Mouse (Mus musculus) stomach, embryonic 16.5 days (tissue): ENCODE measurements around the gene L3mbtl4. TPM values are rescaled to one million over a fixed set of nuclear protein-coding genes. Genes with fewer than 3 reads are reported as not detected.

Experiments
- ATAC-seq: fragments of 200-750 bp; cut with Nextera tagmentation; 2 replicates; pipeline ENCODE4 v1.8.0; 2017; ENCODE audit warnings: moderate number of reproducible peaks, moderate TSS enrichment; ENCODE audit not compliant: insufficient read depth, low FRiP score
- H3K27ac ChIP-seq: fragments of 300-500 bp; sonication (generic); 2 replicates; pipeline ENCODE4 v1.5.1; 2014; ENCODE audit warnings: low read length
- H3K27me3 ChIP-seq: fragments of 300-500 bp; sonication (generic); 2 replicates; pipeline ENCODE4 v1.6.1; 2014; ENCODE audit warnings: low read length, control low read depth, mixed read lengths; ENCODE audit not compliant: control insufficient read depth, insufficient read depth
- H3K36me3 ChIP-seq: fragments of 300-500 bp; sonication (generic); 2 replicates; pipeline ENCODE4 v1.6.1; 2014; ENCODE audit warnings: low read length; ENCODE audit not compliant: control insufficient read depth, insufficient read depth
- H3K4me1 ChIP-seq: fragments of 300-500 bp; sonication (generic); 2 replicates; pipeline ENCODE4 v1.6.1; 2014; ENCODE audit warnings: low read length, control low read depth, mixed read lengths; ENCODE audit not compliant: control insufficient read depth, insufficient read depth
- H3K4me2 ChIP-seq: fragments of 300-500 bp; sonication (generic); 2 replicates; pipeline ENCODE4 v1.6.1; 2014; ENCODE audit warnings: low read depth, low read length, mixed read lengths
- H3K4me3 ChIP-seq: fragments of 300-500 bp; sonication (generic); replicated peaks from 2 replicates; pipeline ENCODE4 v1.5.1; 2014; ENCODE audit warnings: mild to moderate bottlenecking, low read length
- H3K9ac ChIP-seq: fragments of 300-500 bp; sonication (generic); 2 replicates; pipeline ENCODE4 v1.6.1; 2014; ENCODE audit warnings: low read length
- H3K9me3 ChIP-seq: fragments of 300-500 bp; sonication (generic); replicated peaks from 2 replicates; pipeline ENCODE4 v1.6.1; 2016; ENCODE audit warnings: low read length, control low read depth; ENCODE audit not compliant: control insufficient read depth
- WGBS: fragments of 180-500 bp; shearing (Covaris S2); extraction: QIAGEN DNeasy Blood & Tissue Kit; methylation state at CpG from one replicate; pipeline ENCODE4 v1.1.7; 2014; 5-methylcytosine and 5-hydroxymethylcytosine counted together
- polyA plus RNA-seq: library from polyadenylated mRNA; unstranded; fragments of >200 nt; fragmentation: Nextera tagmentation; extraction: Ambion mirVana; gene quantifications from 2 replicates; pipeline ENCODE4 v1.2.1, GENCODE M21; 2015

Gene L3mbtl4
- polyA plus RNA-seq, 1 experiment from 2014 or later, result 0.14 TPM

DNA sequence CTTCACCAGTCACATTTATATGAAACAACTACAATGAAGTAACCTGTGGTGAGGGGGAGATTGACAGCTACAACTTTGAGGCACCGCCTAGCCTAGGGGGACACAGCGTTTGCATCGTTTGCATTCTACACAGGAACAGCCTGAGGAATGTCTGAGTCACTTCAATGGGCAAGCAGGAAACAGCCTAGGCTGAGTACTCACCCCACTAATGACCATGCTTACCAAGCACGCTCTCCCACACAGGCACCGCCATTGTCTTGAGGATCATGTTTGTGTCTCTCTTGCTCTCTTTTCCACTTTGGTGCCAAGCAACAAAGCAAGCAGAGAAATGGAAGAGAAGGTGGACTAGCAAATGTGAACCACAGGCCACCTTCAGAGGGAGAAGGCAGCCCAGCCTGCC is 484.8 kb downstream of the L3mbtl4 start:
- Histone ChIP-seq H3K4me1 (no peaks in the 10 kb centered on the region), H3K9me3 (no peaks in the 10 kb centered on the region), H3K4me3 (no peak overlapping the region), H3K27ac (no peak overlapping the region), H3K36me3 (no peaks in the 10 kb centered on the region), H3K27me3 (no peaks in the 10 kb centered on the region), H3K9ac (no peak overlapping the region), H3K4me2 (no peak overlapping the region)
- 57% methylated on average over 5 of the region's 5 CpGs for WGBS
- no peak for ATAC-seq

DNA sequence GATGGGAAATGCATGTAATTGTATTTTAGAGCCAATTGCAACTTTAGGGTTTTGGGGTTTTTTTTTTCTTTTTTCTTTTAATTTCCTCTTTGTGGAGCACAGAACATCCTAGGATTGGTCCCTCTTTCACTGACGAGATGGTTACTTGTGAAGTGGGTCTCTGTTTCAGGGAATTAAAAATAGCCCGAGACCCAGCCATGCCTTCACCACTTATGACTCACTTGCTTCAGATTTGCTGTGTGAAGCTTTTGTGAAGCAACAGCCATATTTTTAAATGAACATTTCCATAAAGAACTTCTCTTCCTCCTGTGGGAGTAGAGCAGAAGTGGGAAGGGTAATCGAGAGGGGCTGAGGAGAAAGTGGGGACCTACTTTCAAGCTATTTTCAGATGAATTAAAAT is 485.3 kb downstream of the L3mbtl4 start:
- Histone ChIP-seq H3K27ac (no peak overlapping the region), H3K27me3 (no peaks in the 10 kb centered on the region), H3K9ac (no peak overlapping the region), H3K36me3 (no peaks in the 10 kb centered on the region), H3K4me2 (no peak overlapping the region), H3K9me3 (no peaks in the 10 kb centered on the region), H3K4me1 (no peaks in the 10 kb centered on the region), H3K4me3 (no peak overlapping the region)
- 71% methylated on average over 3 of the region's 3 CpGs for WGBS
- no peak for ATAC-seq

GRCm38 (mm10) chr17:68759978-68760377 is 486.4 kb downstream of the L3mbtl4 start:
- 72% methylated on average over 1 of the region's 1 CpGs for WGBS

GRCm38 (mm10) chr17:68764329-68764880 is 490.8 kb downstream of the L3mbtl4 start:
- ATAC-seq, result no peak
- Histone ChIP-seq H3K27ac (no peak overlapping the region), H3K4me2 (no peak overlapping the region), H3K27me3 (no peaks in the 10 kb centered on the region), H3K9ac (no peak overlapping the region), H3K9me3 (no peaks in the 10 kb centered on the region), H3K4me3 (no peak overlapping the region), H3K36me3 (no peaks in the 10 kb centered on the region), H3K4me1 (no peaks in the 10 kb centered on the region)
- WGBS, result 82% methylated on average over 10 of the region's 10 CpGs

More at GRCm38 (mm10) chr17:68759978-68760377, 486.4 kb downstream of the L3mbtl4 start:
- no peak for ATAC-seq
- Histone ChIP-seq H3K4me1 (no peaks in the 10 kb centered on the region), H3K4me3 (no peak overlapping the region), H3K27me3 (no peaks in the 10 kb centered on the region), H3K9me3 (no peaks in the 10 kb centered on the region), H3K4me2 (no peak overlapping the region), H3K36me3 (no peaks in the 10 kb centered on the region), H3K9ac (no peak overlapping the region), H3K27ac (no peak overlapping the region)

DNA sequence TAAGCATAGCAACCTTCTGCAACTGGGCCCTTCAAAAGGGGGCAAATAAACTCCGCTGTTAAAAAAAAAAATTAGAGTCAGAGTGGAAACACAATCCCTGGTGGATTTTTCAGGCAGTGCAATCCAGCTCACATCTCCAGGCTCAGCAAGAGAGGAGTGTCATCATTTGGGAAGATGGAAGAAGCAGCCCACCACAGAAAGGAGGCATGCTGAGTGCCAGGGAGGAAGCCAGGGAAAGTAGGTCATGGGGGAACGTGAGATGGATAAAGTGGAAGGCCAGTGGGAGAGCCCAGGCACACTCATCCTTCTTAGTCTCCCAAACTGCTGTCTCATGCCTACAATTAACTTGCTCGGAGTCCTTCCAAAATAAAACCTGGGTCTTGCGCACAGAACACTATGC is 496.0 kb downstream of the L3mbtl4 start:
- no peaks in the 10 kb centered on the region for H3K9me3 ChIP-seq
- WGBS, result 77% methylated on average over 4 of the region's 4 CpGs
- no peak overlapping the region for H3K9ac ChIP-seq
- H3K4me3 ChIP-seq, result no peak overlapping the region
- H3K27me3 ChIP-seq, result no peaks in the 10 kb centered on the region
- H3K4me1 ChIP-seq, result no peaks in the 10 kb centered on the region
- no peak overlapping the region for H3K27ac ChIP-seq
- no peak overlapping the region for H3K4me2 ChIP-seq
- ATAC-seq, result no peak
- no peaks in the 10 kb centered on the region for H3K36me3 ChIP-seq

DNA sequence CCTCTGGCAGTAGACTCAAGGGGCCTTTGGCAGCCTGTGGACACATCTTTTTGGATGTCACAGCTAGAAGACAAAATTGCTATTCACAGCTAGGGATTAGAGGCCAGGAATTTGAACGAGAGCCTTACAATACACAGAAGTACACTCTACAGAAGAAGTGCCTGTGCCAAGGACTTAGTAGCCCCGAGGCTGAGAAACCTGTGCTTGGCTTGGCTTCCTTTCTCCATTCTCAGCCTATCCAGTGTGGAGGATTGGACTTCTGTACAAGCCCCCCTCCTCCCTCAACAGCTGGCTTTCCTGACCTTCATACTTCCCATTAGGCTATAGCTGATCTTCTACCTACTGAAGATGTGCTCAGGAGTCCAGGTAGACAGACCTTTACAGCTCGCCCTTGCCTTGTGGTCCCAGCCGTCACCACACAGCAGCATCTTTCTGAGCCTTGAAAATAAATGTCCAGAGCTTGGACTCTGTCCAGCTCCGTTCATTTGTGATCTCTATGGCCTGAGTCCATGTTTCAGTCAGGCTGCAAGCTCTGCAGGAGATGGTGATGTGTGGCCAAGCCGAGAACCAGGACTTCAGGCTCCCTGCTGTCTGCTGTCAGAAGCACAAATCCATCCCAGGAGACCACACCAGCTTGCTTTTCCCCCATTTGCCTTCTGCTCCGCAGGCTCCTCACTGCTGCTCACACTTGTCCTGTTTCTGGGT is 497.6 kb downstream of the L3mbtl4 start:
- Histone ChIP-seq H3K36me3 (no peaks in the 10 kb centered on the region), H3K9ac (no peak overlapping the region), H3K4me3 (no peak overlapping the region), H3K9me3 (no peaks in the 10 kb centered on the region), H3K27ac (no peak overlapping the region), H3K27me3 (no peaks in the 10 kb centered on the region), H3K4me1 (no peaks in the 10 kb centered on the region), H3K4me2 (no peak overlapping the region)
- WGBS, result 55% methylated on average over 7 of the region's 7 CpGs
- ATAC-seq, result no peak

DNA sequence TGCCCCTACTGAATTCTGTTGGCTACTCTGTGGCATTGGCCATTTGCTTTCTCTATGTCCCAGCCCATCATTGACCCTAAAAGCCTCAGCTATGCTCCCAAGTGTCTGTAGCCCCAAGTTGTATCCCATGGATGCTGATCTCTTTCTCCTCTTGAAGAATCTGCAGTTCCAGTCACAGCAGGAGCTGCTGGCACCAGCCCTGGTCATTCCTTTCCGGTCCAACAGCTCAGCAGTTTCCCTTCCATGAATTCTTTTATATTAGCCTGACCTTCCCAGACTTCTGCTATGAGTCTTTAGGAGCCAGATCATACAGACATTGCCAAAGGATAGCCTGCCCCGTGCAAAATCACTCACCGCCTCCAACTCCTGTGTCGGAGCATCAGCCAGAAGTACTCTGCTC is 520.1 kb downstream of the L3mbtl4 start:
- 82% methylated on average over 4 of the region's 4 CpGs for WGBS
- H3K9ac ChIP-seq, result no peak overlapping the region
- H3K27ac ChIP-seq, result no peak overlapping the region
- H3K4me3 ChIP-seq, result no peak overlapping the region
- H3K4me2 ChIP-seq, result no peak overlapping the region
- ATAC-seq, result no peak
- no peaks in the 10 kb centered on the region for H3K9me3 ChIP-seq
- no peaks in the 10 kb centered on the region for H3K27me3 ChIP-seq
- no peaks in the 10 kb centered on the region for H3K4me1 ChIP-seq
- no peaks in the 10 kb centered on the region for H3K36me3 ChIP-seq

GRCm38 (mm10) chr17:68826323-68826722 is 552.7 kb downstream of the L3mbtl4 start, which contains the start of gene Tmem200c:
Gene Tmem200c (plus strand): TSS chr17:68826623.
- Histone ChIP-seq H3K4me3 (no peak within 1 kb of the TSS), H3K27ac (no peak within 1 kb of the TSS), H3K27me3 (no peaks in the 10 kb centered on the region), H3K36me3 (no peaks in the 10 kb centered on the region), H3K4me1 (no peaks in the 10 kb centered on the region), H3K4me2 (no peak within 1 kb of the TSS), H3K9me3 (no peaks in the 10 kb centered on the region), H3K9ac (no peak within 1 kb of the TSS)
- 73% methylated on average over 6 of the region's 6 CpGs for WGBS
- no peak for ATAC-seq
